Mouse (Mus musculus) kidney, adult 8-10 months (tissue): ENCODE measurements around the gene Meig1.
"Not testable (repeated sequence)": the region's sequence is repeated elsewhere in the genome, so short reads cannot be mapped to it uniquely, and the experiment has no call there.

Experiments
- DNase-seq, 2 experiments: peaks; one replicate each; pipeline ENCODE4 v3.0.0; 2022

Gene Meig1

GRCm38 (mm10) chr2:3422548-3422947, at the start of gene Meig1:
TSS of gene Meig1 (minus strand) at chr2:3422648.
- no peak for DNase-seq

DNA sequence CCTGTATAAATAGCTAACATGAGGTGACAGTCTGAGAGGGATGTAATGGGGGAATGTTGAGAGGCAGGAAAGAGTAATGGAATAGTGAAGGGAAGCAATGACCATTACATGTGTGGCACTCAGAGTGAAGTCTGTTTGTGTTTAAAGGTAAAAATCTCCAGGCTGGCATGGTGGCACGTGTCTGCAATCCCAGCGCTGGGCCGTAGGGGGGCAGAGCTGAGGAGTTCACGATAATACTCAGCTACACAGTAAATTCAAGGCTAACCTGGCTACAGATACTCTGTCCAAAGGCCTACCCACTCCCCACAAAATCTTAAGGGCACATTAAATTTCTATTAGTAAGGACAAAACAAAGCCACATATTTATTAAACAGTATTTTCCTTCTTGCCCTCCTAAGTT, 34.1 kb upstream of the Meig1 start:
- no peak for DNase-seq

- no peak for DNase-seq
These were observed 30.6 kb upstream of the Meig1 start for GRCm38 (mm10) chr2:3453096-3453495.

DNA sequence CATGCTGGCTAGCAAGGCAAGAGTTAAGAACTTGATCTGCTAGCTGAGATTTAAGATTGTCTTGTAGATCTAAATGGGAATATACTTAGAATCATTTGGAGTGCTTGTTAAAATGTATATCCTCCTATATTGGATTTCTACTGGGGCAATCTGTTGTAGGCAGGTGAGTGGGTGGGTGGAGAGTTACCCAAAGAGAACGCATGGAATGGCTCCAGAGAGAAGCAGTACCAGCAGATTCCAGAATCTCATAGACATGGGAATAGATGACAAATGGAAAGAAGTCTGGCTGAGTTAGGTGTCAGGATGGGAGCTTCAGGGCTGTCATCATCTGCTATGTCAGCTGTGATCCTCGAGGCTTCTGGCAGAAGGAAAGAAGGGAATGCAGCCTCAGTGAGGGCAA, 27.0 kb upstream of the Meig1 start:
- DNase-seq = no peak

- DNase-seq = no peak
These were observed 23.5 kb upstream of the Meig1 start for GRCm38 (mm10) chr2:3445984-3446383.

GRCm38 (mm10) chr2:3444206-3444605, 21.8 kb upstream of the Meig1 start:
- no peak for DNase-seq

DNA sequence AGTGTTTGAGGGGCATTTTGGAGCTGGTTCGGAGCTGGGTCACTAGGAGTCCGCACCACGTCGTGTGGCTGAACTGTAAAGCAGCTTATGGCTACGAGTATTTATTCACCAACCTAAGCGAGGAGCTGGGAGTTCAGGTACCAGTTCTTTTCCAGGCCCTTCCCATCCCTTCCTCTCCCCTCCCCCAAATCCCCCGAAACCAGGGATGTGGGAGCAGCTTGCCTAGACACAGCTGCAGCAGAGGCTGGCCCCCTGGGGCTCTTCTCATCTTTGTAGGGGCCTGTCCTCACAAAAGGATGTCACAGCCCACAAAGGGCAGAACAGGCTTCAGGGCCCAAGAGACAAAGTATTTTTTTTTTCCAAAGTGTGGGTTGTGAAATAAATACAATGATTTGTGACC, 15.5 kb upstream of the Meig1 start:
- DNase-seq = no peak

DNA sequence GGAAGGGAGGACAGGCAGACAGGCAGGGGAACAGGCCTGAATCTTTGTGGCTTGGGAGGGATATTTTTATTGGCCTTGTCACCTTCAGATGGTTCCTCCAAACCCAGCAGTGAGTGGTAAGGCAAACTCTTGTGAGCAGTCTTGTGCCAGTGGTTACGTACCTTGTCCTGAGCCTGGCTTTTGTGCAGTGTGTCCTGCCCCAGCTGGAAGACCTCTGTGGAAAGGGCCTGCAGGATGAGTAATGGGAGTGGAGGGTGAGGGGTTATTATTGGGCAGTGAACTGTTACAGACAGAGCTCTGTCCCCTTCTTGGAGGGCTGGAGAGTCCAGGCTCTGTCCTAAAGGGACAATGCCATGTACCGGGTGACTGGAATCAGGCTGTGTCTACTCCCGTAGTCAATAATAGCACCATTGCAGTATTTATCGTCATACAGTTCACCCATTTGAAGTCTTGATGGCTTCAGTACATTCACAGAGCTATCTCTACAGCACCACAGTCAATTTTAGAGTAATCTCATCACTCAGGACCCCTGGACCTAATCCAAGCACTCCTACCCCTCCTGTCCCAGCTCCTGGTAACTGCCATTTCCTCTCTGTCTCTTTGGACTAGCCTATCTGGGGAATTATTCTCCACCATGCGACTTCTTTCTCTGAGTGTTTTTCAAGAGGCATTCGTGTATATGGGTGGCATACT, 13.1 kb upstream of the Meig1 start:
- no peak for DNase-seq

DNA sequence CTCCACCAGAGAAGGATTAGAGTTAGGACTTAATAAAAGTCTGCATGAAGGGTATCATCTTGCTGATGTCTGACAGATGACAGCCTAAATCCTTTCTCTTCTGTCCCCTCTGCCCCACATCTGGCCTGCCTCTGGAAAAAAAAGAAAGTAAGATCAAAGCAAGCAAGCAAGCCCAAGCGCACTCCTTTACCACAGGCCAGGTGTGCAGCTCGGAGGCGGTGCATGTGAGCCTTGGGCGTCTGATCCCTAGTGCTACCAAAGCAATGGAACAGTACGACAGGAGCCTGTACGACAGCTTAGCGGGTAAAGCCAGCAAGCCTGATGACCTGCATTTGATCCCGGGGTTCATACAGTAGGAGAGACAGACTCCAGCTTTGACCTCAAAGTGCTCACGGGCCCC, 8.5 kb upstream of the Meig1 start:
- DNase-seq = no peak

GRCm38 (mm10) chr2:3424579-3424910, 2.1 kb upstream of the Meig1 start:
- no peak for DNase-seq

DNA sequence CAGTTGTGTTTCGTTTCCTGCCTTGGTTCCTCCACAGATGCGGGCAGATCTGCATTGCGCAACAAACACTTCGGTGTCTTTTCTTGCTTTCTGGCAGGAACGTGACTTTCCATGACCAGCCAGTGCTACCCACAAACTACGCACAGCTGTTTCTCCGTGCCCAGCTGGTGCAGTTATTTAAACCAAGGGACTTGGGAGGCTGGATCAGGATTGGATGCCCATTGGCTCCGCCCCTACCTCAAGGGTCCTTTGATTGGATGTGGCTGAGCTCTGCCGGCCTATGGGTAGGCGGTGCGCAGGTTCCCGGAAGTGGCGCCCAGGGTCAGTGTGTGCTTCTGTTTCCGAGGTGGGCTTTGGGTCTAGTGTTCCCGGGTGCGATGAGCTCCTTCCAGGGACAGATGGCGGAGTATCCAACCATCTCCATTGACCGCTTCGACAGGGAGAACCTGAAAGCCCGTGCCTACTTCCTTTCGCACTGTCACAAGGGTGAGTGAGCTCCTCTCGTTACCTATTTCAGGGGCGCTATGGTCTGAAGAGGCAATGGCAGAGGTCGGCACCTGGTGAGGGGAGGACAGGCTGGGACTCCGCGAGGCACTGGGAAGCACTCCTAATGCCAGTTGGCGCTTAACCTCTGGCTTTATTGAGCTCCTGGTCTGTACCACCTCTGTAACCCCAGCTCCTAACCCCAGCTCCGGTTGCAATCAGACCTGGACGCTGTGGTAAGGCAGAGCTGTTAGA, 1.6 kb upstream of the Meig1 start, which contains the start of gene Dclre1c:
Gene Dclre1c, plus strand, starts transcription at position 291 of the 738 bp plus-strand sequence.
- peak; percentile 92 to 93 for DNase-seq

- no peak for DNase-seq
These were observed 2.3 kb downstream of the Meig1 start for GRCm38 (mm10) chr2:3420157-3420556.

DNA sequence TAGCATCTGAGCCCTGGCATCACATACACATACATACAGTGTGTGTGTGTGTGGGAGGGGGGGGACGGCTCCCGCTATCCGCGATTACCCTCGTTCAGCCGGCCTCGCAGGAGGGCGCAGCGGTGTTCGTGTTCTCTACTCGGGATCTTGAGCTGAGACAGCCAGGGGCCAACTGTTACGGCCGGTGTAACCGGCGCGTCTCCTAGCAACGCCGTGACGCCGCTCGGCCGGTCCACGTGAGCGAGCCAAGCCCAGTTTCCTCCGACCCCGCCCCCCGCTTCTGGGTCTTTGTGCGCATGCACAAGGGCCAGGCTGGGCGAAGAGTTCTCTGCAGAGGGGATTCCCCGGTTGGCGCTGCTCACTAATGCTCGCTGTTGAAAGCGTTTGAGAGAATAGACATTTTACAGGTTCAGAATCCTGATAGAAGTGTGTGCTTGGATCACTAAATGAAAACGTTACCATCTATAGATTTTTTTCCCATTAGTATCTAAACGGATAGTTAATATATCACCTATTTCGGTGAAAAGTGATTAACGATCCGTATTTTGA, 3.5 kb downstream of the Meig1 start:
- DNase-seq = peak; percentile 96 to 98

- DNase-seq = no peak
These were observed 6.8 kb downstream of the Meig1 start for GRCm38 (mm10) chr2:3415676-3416075.

DNA sequence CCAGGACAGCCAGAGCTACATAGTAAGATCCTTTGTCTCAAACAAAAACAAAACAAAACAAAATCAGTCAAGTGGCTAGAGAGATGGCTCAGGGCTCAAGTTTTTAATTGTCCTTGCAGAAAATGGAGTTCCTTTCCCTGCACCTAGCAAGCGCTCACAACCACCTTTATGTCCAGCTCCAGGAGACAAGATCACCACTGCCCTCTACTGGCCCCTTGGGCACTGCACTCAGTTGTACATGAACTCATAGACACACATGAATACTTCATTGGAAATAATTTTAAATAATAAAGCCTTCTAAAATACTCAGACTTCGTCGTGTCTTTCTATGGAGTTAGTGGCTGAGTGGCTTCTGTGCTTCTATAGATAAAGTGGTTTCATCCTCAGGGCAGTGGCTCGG, 8.2 kb downstream of the Meig1 start:
- DNase-seq = peak; percentile 30 to 76

DNA sequence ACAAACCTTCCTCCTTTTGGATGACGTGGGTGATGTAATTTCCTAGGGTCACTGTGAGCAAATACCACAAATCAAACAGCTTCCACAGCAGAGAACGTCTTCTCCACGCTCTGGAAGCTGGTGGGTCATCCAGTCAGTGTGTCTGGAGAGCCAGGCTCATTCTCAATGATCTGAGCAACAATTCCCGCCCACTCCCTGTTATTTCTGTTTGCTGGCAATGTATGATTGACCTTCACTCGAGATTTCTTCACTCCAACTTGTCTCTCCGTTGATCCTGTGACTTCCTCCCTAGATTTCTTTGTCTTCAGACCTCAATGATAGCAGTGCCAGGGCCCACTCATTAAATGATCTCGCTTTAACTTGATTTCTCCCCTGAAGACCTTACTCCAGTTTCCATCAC, 14.7 kb downstream of the Meig1 start:
- no peak for DNase-seq

- DNase-seq = no peak
These were observed 16.5 kb downstream of the Meig1 start for GRCm38 (mm10) chr2:3405981-3406380.

GRCm38 (mm10) chr2:3397110-3397509, 25.3 kb downstream of the Meig1 start, which contains the start of gene Olah:
TSS of gene Olah (minus strand) at chr2:3397210.
- DNase-seq = not testable (repeated sequence)

DNA sequence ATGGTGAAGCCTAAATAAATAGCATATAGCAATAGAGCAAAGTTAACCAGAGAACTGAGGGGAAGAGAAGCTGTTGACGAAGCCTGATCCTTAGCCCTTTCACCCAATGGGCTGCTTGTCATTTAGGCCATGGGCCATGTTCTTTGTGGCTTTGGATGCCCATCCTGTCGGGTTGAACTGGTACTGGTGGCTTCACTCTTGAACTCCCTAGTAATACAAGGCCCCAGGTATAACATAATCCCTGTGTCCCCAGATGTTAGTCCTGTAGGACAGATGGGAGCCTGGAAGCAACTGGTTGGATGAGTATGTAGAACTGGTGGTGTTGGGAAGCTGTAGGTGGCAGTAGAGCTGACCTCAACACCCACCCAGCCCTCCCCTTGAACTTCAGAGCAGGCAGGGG, 30.5 kb downstream of the Meig1 start:
- no peak for DNase-seq

GRCm38 (mm10) chr2:3387105-3387860, 35.2 kb downstream of the Meig1 start:
- DNase-seq = no peak

DNA sequence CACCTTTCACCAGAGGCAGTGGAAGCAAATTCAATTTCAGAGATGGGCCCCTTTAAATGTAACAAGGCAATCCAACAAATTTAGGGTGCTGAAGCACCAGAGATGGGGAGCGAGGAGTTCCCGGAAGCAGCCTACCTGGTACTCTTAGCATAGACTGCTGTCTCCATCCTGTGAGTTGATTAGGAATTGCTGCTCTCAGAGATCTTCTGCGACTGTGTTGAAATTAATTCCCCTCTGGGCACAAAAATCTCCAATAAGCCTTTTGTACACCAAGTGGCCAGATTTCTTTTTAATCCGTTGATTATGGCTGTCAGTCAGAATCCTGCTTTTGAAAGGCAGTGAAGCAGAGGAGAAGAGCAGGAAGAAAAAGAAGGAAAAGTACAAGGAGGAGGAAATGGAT, 57.3 kb downstream of the Meig1 start:
- no peak for DNase-seq

GRCm38 (mm10) chr2:3361067-3361466, 61.4 kb downstream of the Meig1 start:
- DNase-seq = no peak
